Mouse (Mus musculus) CH12.LX (cell line): ENCODE results near the gene Hist1h3b.

ENCODE experiments used
- CTCF ChIP-seq, 2 experiments: IDR thresholded peaks in 1 of 2; conservative IDR thresholded peaks in 1 of 2; 2 replicates each; pipeline ENCODE4 v1.5.1; 2011 to 2012; ENCODE audit warnings: low read depth in 2 of 2, low read length in 2 of 2, improper control_type of control experiment in 1 of 2, inconsistent platforms in 1 of 2, mild to moderate bottlenecking in 1 of 2, moderate library complexity in 1 of 2
- ELF1 ChIP-seq: IDR thresholded peaks from 2 replicates; pipeline ENCODE4 v1.6.1; 2014; ENCODE audit warnings: low read depth, mild to moderate bottlenecking, inconsistent platforms, low read length, improper control_type of control experiment
- EP300 ChIP-seq: IDR thresholded peaks from 2 replicates; pipeline ENCODE4 v1.6.1; 2011; ENCODE audit warnings: low read length, improper control_type of control experiment
- HCFC1 ChIP-seq: IDR thresholded peaks from 2 replicates; pipeline ENCODE4 v1.6.1; 2012; ENCODE audit warnings: low read depth, mild to moderate bottlenecking, inconsistent platforms, low read length, improper control_type of control experiment
- KAT2A ChIP-seq: IDR thresholded peaks from 2 replicates; pipeline ENCODE4 v1.6.1; 2012; ENCODE audit warnings: low read length, improper control_type of control experiment, inconsistent platforms; ENCODE audit not compliant: insufficient replicate concordance
- MAFK ChIP-seq: IDR thresholded peaks from 2 replicates; pipeline ENCODE4 v1.6.1; 2011; ENCODE audit warnings: low read length, improper control_type of control experiment; ENCODE audit not compliant: insufficient replicate concordance
- MAX ChIP-seq: IDR thresholded peaks from 2 replicates; pipeline ENCODE4 v1.6.1; 2011; ENCODE audit warnings: low read length, improper control_type of control experiment
- NRF1 ChIP-seq: IDR thresholded peaks from 2 replicates; pipeline ENCODE4 v1.6.1; 2014; ENCODE audit warnings: low read depth, mild to moderate bottlenecking, inconsistent platforms, low read length, improper control_type of control experiment, moderate library complexity
- POLR2A ChIP-seq: IDR thresholded peaks from 2 replicates; pipeline ENCODE4 v1.6.1; 2011; ENCODE audit warnings: low read depth, mild to moderate bottlenecking, improper control_type of control experiment, low read length
- SMC3 ChIP-seq: IDR thresholded peaks from 2 replicates; pipeline ENCODE4 v1.6.1; 2011; ENCODE audit warnings: low read depth, low read length, improper control_type of control experiment
- ZC3H11A ChIP-seq: IDR thresholded peaks from 2 replicates; pipeline ENCODE4 v1.6.1; 2012; ENCODE audit warnings: low read depth, mild to moderate bottlenecking, inconsistent platforms, low read length, improper control_type of control experiment

DNA sequence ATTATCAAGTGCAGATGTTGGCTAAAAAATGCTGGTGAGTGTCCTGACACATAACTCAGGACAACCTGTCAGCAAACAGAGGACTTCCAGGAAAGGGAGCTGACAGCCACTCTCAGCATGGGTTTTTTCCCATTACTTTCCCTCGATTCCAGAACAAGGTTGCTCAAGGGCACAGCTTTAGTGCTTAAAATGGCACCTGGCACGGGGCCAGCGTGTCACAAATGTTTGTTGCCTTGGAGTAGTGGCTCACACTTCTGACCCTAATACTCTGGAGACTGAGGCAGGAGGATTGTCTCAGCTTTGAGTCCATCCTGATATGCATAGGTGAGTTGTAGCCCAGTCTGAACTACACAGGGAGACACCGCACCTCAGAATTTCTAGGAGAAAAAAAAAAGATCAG is 43.4 kb upstream of the Hist1h3b start:
- TF ChIP-seq CTCF (conservative IDR thresholded peaks at IDR 0.05 in 1 of 2, IDR thresholded peaks at IDR 0.05 in 1 of 2; ENCODE audit: low read depth in 2 of 2, low read length in 2 of 2) (no peak), POLR2A (no peak), NRF1 (no peak), KAT2A (no peak), HCFC1 (no peak), EP300 (no peak), MAFK (no peak), ZC3H11A (no peak), SMC3 (no peak), ELF1 (no peak), MAX (no peak)
